Mouse (Mus musculus) inflammation-experienced regulatory T-cells, adult 6 months (primary cell): ENCODE measurements around the gene Gm10436. TPM values are rescaled to one million over a fixed set of nuclear protein-coding genes. Genes with fewer than 3 reads are reported as not detected.
"Not testable (repeated sequence)": the region's sequence is repeated elsewhere in the genome, so short reads cannot be mapped to it uniquely, and the experiment has no call there.

Experiments
- ATAC-seq: one replicate; pipeline ENCODE4 v1.8.0; 2017
- polyA plus RNA-seq, 3 experiments: library from polyadenylated mRNA; unstranded; fragments of 100-300 nt; shearing (Covaris generic); gene quantifications; one replicate each; pipeline ENCODE4 v1.2.1; 2017

The Gm10436 gene
- polyA plus RNA-seq = not detected

DNA sequence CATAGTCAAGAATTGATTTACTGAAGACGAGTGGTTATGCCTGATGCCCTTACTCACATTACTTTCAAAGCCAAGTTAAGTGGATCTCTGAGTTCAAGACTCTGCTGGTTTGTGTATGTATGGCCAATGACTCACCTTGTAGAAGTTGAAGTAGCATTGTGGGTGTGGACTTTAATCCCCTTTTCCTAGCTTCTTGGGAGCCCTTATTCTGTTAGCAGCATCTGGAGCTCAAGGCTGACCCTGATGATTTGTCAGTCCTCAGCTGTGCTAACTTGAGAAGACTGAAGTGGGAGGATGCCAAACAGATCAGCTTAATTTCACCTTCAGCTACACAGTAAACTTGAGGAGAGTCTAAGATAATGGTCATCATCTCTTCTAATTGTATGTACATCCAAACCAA lies at the start of gene Gm10436:
TSS of gene Gm10436 (minus strand) at position 101 of the 400 bp plus-strand sequence.
- ATAC-seq = not testable (repeated sequence)

DNA sequence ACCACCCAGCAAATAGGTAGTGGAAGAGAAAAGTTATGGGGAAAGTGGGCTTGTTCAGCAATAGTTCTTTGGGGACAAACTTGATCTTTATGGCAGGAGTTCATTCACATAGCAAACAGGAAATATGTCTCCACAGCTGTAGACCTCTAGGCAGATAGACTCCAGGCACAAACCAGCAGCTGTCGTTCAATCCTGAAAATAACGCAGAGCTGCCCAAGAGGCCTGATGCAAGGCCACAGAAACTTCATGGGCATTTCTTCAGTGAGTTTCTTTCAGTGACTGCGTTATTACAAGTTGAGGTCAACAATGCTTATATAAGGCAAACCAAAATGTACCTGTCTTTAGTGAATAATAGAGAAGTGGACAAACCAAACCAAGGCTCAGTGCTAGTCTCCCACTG lies 37.5 kb upstream of the Gm10436 start:
- no peak for ATAC-seq

DNA sequence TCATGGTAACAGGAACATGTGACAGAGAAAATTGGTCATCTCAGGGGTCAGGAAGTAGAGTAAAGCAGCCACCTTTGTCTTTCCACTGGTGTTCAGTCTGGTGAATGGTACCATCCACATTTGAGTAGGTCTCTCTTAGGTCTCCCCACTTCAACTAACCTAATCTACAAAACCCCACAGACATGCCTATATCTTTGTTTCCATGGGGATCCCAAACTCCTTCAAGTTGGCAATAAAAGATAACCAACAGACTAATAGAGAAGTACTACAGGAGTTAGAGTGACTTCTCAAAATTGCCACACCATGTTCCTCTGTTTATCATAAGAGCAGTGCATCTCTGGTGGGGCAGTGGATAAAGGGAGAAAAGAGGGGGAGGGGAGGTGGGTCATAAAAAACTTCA lies 36.2 kb upstream of the Gm10436 start:
- ATAC-seq = not testable (repeated sequence)

DNA sequence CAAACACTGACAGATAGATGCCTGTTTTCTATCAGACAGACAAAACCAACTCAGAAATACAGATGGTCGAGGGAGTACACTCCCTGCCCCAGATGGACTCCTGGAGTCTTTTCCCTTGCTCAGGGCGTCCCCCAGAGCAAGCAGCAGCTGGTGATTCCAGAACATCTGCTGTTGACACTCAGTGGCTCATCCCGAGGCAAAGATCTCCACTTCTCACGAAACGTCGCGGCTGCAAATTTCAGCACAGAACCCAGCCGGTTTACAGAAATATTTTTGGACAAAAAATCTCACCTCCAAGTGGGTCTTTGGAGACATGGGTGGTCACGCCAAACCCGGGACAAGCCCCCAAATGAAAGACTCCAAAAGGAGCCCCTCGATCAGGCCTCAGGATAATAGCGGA lies 32.7 kb upstream of the Gm10436 start:
- no peak for ATAC-seq

DNA sequence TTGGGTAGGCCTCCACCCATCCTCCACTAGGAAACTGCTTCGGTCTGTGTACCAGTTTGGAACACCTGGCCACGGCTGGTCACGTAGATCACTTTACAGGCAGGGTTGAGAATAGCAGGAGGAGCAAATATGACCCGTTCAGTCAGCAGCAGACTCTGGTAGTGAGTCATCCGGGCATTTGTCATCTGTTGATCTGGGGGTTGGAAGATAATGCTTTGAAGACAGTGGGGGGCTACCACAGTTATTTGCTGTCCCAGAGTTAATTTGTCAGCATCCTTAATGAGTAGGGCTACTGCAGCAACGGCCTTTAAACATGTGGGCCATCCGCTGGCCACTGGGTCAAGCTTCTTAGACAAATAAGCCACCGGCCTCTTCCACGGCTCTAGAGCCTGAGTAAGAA lies 29.6 kb upstream of the Gm10436 start:
- not testable (repeated sequence) for ATAC-seq

DNA sequence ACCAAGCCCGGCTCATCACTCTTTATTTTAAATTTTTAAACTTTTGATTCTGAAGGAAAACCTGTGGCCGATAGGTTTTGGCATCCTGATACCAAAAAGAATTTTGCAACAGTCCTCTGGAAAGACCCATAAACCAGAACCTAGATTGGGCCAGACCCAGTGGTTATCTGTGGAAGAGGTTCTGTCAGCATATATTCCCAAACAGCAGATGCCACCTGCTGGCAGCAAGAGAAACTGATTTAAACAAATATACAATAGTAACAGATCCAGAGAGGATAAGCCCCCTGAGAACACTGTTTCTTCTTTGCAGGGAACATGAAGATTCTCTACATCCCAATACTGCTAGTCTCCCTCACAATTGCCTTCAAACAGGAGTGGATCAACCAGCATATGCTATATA lies 20.9 kb upstream of the Gm10436 start:
- no peak for ATAC-seq

Other genes starting within 250 kb of the Gm10436 start
- gene Gm2042, start 228.0 kb downstream of the Gm10436 start, polyA plus RNA-seq = not detected
- not detected for gene Gm2075, start 170.3 kb downstream of the Gm10436 start, polyA plus RNA-seq
- not detected for gene Gm6803, start 163.3 kb downstream of the Gm10436 start, polyA plus RNA-seq
- not detected for gene Gm2056, start 155.1 kb downstream of the Gm10436 start, polyA plus RNA-seq
- gene Gm16368, start 98.4 kb downstream of the Gm10436 start, polyA plus RNA-seq = not detected
- gene Gm8332, start 68.0 kb upstream of the Gm10436 start, polyA plus RNA-seq = not detected
- not detected for gene Gm5662, start 92.4 kb upstream of the Gm10436 start, polyA plus RNA-seq
- not detected for gene Gm5039, start 141.9 kb upstream of the Gm10436 start, polyA plus RNA-seq
- 10 to 100 TPM in 2 of 3 experiments, 1 to 10 TPM in 1; 7.9 to 10.8 (median 10.8) TPM for gene Adck1, start 178.4 kb upstream of the Gm10436 start, polyA plus RNA-seq